ENCODE assay signal across 32 mouse cellular contexts in the genomic region with DNA sequence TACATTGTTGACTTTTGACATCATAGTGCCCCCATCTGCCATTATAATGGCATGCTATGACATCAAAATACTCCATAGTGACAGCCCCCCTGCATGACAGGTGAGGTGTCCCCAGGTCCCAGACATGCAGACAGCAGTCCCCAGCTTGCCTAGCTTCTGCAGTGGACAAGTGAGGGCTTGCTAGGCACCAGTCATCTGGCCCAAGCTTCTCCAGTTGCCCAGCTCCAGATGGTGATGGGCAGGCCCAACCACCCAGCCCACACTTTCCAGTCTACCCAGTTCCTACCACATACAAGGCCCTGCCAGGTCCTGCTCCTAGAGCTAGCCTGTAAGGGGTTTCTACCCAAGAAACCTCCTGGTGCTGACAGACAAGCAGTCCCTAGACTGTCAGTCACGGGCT. TPM values are rescaled to one million over a fixed set of nuclear protein-coding genes. Genes with fewer than 3 reads are reported as not detected.
"Had no signal": no experiment of that assay in that cellular context is flagged by ENCODE, and none has a peak within 500 bp of the region (broad histone marks: within the 10 kb centered on the region; RNA-seq: fewer than 3 reads in every experiment).

No protein-coding gene starts in this region.

- H3K27me3 ChIP-seq: hindbrain, embryonic 15.5 days; limb, embryonic 12.5 days; liver, embryonic 13.5 days had no signal

- H3K4me3 ChIP-seq: heart, adult 2 months; heart, embryonic 12.5 days; hindbrain, embryonic 13.5 days; hindbrain, embryonic 15.5 days; layer of hippocampus, adult 2 months; left cerebral cortex, adult 2 months; limb, embryonic 10.5 days; limb, embryonic 12.5 days; liver, embryonic 13.5 days; liver, embryonic 15.5 days had no signal

- H3K27ac ChIP-seq: heart, adult 2 months; hindbrain, embryonic 13.5 days; hindbrain, embryonic 15.5 days; hindbrain, postnatal 0 days; kidney, postnatal 0 days; layer of hippocampus, adult 2 months; left cerebral cortex, adult 2 months; limb, embryonic 10.5 days; limb, embryonic 12.5 days; liver, embryonic 13.5 days; liver, embryonic 15.5 days had no signal

- ATAC-seq: hindbrain, postnatal 0 days; intestine, postnatal 0 days had no signal

- H3K9me3 ChIP-seq: heart, embryonic 12.5 days; hindbrain, embryonic 13.5 days; hindbrain, embryonic 15.5 days; limb, embryonic 10.5 days; liver, embryonic 15.5 days had no signal

- H3K4me2 ChIP-seq: heart, embryonic 12.5 days; hindbrain, embryonic 13.5 days; hindbrain, embryonic 15.5 days; limb, embryonic 12.5 days; liver, embryonic 11.5 days; liver, embryonic 13.5 days; liver, embryonic 15.5 days had no signal

- H3K9ac ChIP-seq: heart, embryonic 12.5 days; hindbrain, embryonic 13.5 days; hindbrain, embryonic 15.5 days; limb, embryonic 12.5 days; liver, embryonic 13.5 days; liver, embryonic 15.5 days had no signal

- H3K36me3 ChIP-seq: heart, embryonic 12.5 days; hindbrain, embryonic 13.5 days; hindbrain, embryonic 15.5 days; limb, embryonic 10.5 days; limb, embryonic 12.5 days; liver, embryonic 13.5 days; liver, embryonic 15.5 days had no signal

- DNase-seq: gastrocnemius, postnatal 14 days; gastrocnemius, postnatal 36 days; heart, adult 2 months; heart, postnatal 10 days; heart, postnatal 36 days; kidney, adult 18-20 months; kidney, adult 8-10 months; kidney, postnatal 25 days; kidney, postnatal 4 days; liver; liver, embryonic 13.5 days had no signal

- H3K4me1 ChIP-seq: heart, embryonic 12.5 days; hindbrain, embryonic 13.5 days; hindbrain, embryonic 15.5 days; limb, embryonic 10.5 days; limb, embryonic 12.5 days; liver, embryonic 13.5 days had no signal

RNA-seq across cellular contexts. Expression of a gene that starts 21.6 kb away (rescaled TPM):
- total RNA-seq: gastrocnemius, adult 18-20 months; gastrocnemius, postnatal 36 days; heart, adult 2 months; hindbrain, postnatal 0 days; layer of hippocampus, adult 2 months; layer of hippocampus, postnatal 10 days; layer of hippocampus, postnatal 25 days; left cerebral cortex, adult 2 months; left cerebral cortex, postnatal 14 days; left cerebral cortex, postnatal 36 days had no signal
- polyA plus RNA-seq: heart, embryonic 12.5 days; heart, embryonic 14.5 days; hindbrain, embryonic 11.5 days; hindbrain, embryonic 13.5 days; hindbrain, embryonic 15.5 days; hindbrain, postnatal 0 days; intestine, embryonic 14.5 days; intestine, postnatal 0 days; kidney, embryonic 14.5 days; kidney, postnatal 0 days; limb, embryonic 10.5 days had no signal
